Mouse (Mus musculus): ENCODE data around the gene Olfr1022. TPM values are rescaled to one million over a fixed set of nuclear protein-coding genes. Genes with fewer than 3 reads are reported as not detected.

The Olfr1022 gene
- polyA plus RNA-seq (2012; rRNA removed), result not detected in 2 replicates

DNA sequence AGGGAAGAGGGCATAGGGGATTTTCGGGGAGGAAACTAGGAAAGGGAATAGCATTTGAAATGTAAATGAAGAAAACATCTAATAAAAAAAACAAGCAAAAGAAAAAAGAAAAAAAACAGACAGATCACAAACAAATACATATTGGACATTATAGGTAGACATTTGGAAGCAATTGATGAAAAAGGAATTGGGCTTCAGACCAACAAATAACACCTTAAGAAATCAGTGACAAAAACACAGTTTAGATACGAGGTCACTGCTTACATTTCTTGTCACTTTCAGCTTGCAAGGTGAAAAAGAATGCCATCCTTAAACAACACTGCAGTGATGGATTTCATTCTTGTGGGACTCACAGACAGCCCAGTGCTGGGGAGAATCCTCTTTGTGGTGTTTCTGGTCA is at the start of gene Olfr1022:
Olfr1022 (plus strand) TSS at position 301 of the 400 bp plus-strand sequence.

DNA sequence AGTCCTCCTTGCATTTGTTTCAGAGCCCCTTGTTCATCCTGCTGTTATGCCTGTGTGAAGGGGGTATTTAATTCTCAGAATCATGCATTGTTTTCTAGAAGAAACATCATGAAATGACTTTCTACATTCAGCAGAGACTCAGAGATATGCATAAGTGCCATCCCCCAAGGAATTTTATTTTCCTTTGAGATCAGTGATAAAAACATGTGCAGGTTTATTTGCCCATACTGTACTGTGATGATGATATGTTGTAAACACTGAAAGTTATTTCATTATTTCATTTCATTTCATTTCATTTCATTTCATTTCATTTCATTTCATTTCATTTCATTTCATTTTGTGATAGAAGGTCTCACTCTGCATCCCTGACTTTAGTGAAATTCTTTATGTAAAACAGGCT is 23.0 kb upstream of the Olfr1022 start, which contains the start of gene Olfr1019:
Olfr1019 (minus strand) TSS at position 101 of the 400 bp plus-strand sequence.

DNA sequence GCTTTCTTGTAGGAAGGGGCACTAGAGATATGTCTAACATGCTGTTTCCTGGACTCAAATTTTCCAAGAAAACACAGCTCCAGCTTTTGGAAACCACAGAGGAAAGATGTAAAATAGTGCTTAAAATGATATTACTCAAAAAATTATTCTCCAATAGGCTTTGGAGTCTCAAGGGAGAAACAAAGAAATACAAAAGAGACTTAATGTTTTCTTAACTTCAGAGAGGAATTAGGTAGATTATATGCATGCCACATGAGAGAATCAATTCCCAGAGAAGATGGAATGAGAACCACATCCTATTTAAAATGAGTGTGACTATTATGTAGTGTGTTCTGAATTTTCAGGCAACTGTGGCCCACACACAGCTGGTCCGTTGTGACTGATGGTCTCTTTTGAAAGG is 21.7 kb upstream of the Olfr1022 start, which contains the start of gene Olfr1020:
Olfr1020 (plus strand) TSS at position 301 of the 400 bp plus-strand sequence.

DNA sequence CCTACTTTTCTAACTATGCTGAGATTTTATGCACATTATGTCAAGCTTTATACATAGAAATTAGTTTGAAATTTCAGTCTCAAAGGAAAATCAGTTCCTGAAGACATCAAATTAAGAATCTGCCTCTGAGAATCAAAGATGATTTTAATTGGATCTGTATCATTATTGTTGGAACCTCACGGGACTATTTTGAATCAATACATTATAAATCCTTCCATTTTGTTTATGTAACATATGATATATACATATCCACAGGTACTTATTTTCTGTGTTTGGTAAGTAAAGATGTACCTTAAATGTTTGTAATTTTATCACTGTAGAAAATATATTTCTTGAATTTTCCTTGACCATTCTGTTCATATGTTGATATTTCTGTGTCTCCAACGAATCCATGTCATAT is 16.9 kb downstream of the Olfr1022 start, which contains the start of gene Olfr1023:
Olfr1023 (plus strand) TSS at position 301 of the 400 bp plus-strand sequence.

DNA sequence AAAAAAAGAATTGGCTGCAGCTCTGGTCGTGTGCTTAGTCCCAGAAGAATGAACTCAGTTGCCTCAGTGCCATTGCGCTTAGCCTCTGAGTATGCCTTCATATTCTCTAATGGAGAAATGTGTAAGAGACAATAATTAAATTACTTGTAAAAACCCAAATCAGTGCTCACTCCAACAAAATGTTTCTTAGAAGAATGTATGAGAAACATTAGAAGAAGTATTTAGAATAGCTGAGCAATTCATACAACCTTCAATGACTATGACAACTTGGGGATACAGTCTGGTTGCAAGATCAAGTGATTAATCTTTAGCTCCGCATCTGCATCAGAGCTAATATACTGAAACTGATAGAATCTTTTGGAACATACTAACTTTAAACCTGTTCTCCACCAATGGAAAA is 36.6 kb downstream of the Olfr1022 start, which contains the start of gene Olfr1024:
Olfr1024 (minus strand) TSS at position 101 of the 400 bp plus-strand sequence.

DNA sequence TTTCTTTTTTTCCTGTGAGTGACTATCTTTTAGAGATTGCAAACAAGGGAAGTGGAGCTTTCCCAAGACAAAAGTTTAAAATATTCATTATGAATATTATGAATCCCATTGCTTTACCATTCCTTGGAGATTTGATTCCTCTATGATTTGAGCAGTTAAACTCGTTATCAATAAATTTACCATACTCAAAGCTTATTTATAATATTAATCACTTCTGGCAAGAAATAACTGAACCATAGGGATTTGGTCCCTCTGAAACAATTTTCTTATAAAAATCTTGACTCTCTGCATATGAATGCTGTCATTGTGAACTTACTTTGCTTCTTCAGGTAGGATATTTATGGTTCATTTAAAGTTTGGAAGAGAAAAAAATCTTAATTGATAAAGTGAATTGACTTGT is 46.5 kb downstream of the Olfr1022 start, which contains the start of gene Olfr1025-ps1:
Olfr1025-ps1 (plus strand) TSS at position 301 of the 400 bp plus-strand sequence.

Other genes starting within 250 kb of the Olfr1022 start
- gene Olfr1002, start 217.9 kb upstream of the Olfr1022 start, polyA plus RNA-seq (2012; rRNA removed), result not detected in 2 replicates
- gene Olfr154, start 204.1 kb upstream of the Olfr1022 start, polyA plus RNA-seq (2012; rRNA removed), result not detected in 2 replicates
- not detected in 2 replicates for gene Olfr1006, start 189.8 kb upstream of the Olfr1022 start, polyA plus RNA-seq (2012; rRNA removed)
- not detected in 2 replicates for gene Olfr1008, start 179.2 kb upstream of the Olfr1022 start, polyA plus RNA-seq (2012; rRNA removed)
- not detected in 2 replicates for gene Olfr1009, start 153.2 kb upstream of the Olfr1022 start, polyA plus RNA-seq (2012; rRNA removed)
- not detected in 2 replicates for gene Olfr1012, start 105.8 kb upstream of the Olfr1022 start, polyA plus RNA-seq (2012; rRNA removed)
- gene Olfr1013, start 101.5 kb upstream of the Olfr1022 start, polyA plus RNA-seq (2012; rRNA removed), result not detected in 2 replicates
- not detected in 2 replicates for gene Olfr1014, start 95.9 kb upstream of the Olfr1022 start, polyA plus RNA-seq (2012; rRNA removed)
- gene Olfr1015, start 86.6 kb upstream of the Olfr1022 start, polyA plus RNA-seq (2012; rRNA removed), result not detected in 2 replicates
- gene Olfr1016, start 66.0 kb upstream of the Olfr1022 start, polyA plus RNA-seq (2012; rRNA removed), result not detected in 2 replicates
- not detected in 2 replicates for gene Olfr1018, start 50.1 kb upstream of the Olfr1022 start, polyA plus RNA-seq (2012; rRNA removed)
- gene Olfr1019, start 23.1 kb upstream of the Olfr1022 start, polyA plus RNA-seq (2012; rRNA removed), result not detected in 2 replicates
- gene Olfr1020, start 21.6 kb upstream of the Olfr1022 start, polyA plus RNA-seq (2012; rRNA removed), result not detected in 2 replicates
- gene Olfr1023, start 17.0 kb downstream of the Olfr1022 start, polyA plus RNA-seq (2012; rRNA removed), result not detected in 2 replicates
- not detected in 2 replicates for gene Olfr1024, start 36.5 kb downstream of the Olfr1022 start, polyA plus RNA-seq (2012; rRNA removed)
- gene Olfr1025-ps1, start 46.6 kb downstream of the Olfr1022 start, polyA plus RNA-seq (2012; rRNA removed), result not detected in 2 replicates
- not detected in 2 replicates for gene Olfr1026, start 53.0 kb downstream of the Olfr1022 start, polyA plus RNA-seq (2012; rRNA removed)
- not detected in 2 replicates for gene Olfr1028, start 81.8 kb downstream of the Olfr1022 start, polyA plus RNA-seq (2012; rRNA removed)
- not detected in 2 replicates for gene Olfr1029, start 105.3 kb downstream of the Olfr1022 start, polyA plus RNA-seq (2012; rRNA removed)
- gene Olfr1030, start 110.7 kb downstream of the Olfr1022 start, polyA plus RNA-seq (2012; rRNA removed), result not detected in 2 replicates
- not detected in 2 replicates for gene Olfr1031, start 121.7 kb downstream of the Olfr1022 start, polyA plus RNA-seq (2012; rRNA removed)
- not detected in 2 replicates for gene Olfr1032, start 136.9 kb downstream of the Olfr1022 start, polyA plus RNA-seq (2012; rRNA removed)
- gene Olfr1033, start 152.0 kb downstream of the Olfr1022 start, polyA plus RNA-seq (2012; rRNA removed), result 0.06 and 0.14 TPM in 2 replicates
- 0.05 TPM in 1 of 2 replicates, not detected in the other for gene Olfr1034, start 177.3 kb downstream of the Olfr1022 start, polyA plus RNA-seq (2012; rRNA removed)
- gene Olfr1036, start 205.4 kb downstream of the Olfr1022 start, polyA plus RNA-seq (2012; rRNA removed), result not detected in 2 replicates
- not detected in 2 replicates for gene Olfr1037, start 218.8 kb downstream of the Olfr1022 start, polyA plus RNA-seq (2012; rRNA removed)

Measured in central nervous system, embryonic 11.5 days (tissue).